ENCODE assay signal across 8 mouse cellular contexts in the genomic region with DNA sequence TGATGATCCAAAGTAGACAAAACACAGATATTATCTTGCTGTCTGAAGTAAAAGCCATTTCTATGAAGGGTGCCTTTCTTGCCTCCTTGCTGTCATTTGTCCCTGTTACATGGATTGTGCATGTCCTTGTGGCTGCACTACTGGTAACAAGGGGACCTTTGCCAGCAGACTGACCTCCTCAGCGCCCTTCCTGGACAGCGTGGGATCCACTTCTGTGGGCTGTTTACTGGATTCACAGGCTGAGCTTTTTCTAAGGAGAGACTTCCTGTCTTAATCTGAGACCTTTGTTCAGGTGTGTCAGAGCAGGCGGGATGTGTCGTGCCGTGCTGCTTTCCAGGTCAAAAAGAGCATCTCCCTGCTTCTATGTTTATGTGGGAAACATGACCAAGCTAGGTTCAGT.
DNase-seq lines count a peak whose midpoint lies in the region; ATAC-seq and TF ChIP-seq lines count a peak whose summit lies in the region.
"Had no signal": no experiment of that assay in that cellular context is flagged by ENCODE, and none has a peak within 500 bp of the region (broad histone marks: within the 10 kb centered on the region; RNA-seq: fewer than 3 reads in every experiment).

No protein-coding gene starts in this region.

- intact Hi-C loops in left cerebral cortex, adult 2 months (cut with DNase I): no loop called here
- intact Hi-C loops in left cerebral cortex, postnatal 36 days (cut with DNase I): no loop called here

- no peak for DNase-seq in left cerebral cortex, adult 2 months (ENCODE audit: extremely low spot score in 1 of 2, low spot score in 2 of 2)
- DNase-seq in left cerebral cortex, postnatal 36 days (ENCODE audit: low spot score in 2 of 2): no peak
- DNase-seq in kidney, postnatal 36 days: peak; percentile 32 to 43
- DNase-seq in urinary bladder, postnatal 14 days (ENCODE audit: low spot score): no peak
- no peak for DNase-seq in layer of hippocampus, adult 9-10 months (ENCODE audit: low spot score)
- DNase-seq: midbrain, embryonic 14.5 days had no signal

- peaks cover 27% of the 10 kb centered on the region for H3K4me1 ChIP-seq in brown adipose tissue, adult 24 weeks (ENCODE audit: control insufficient read depth, insufficient read depth, insufficient read length, low read length)

- no peak overlapping the region for H3K4me3 ChIP-seq in left cerebral cortex, adult 2 months
- H3K4me3 ChIP-seq in brown adipose tissue, adult 24 weeks (ENCODE audit: insufficient read depth, low read depth, low read length): no peak overlapping the region

- peak; percentile 24 for ATAC-seq in activated CD4-positive, CD25-positive, alpha-beta regulatory T cell, adult 4 months

- no peak for TF ChIP-seq CTCF in left cerebral cortex, adult 2 months (IDR thresholded peaks at IDR 0.05)

- H3K27ac ChIP-seq in left cerebral cortex, adult 2 months: peak overlapping the region; percentile 34; the same call in 1 of the 2 replicates
- peak overlapping the region; percentile 71 for H3K27ac ChIP-seq in brown adipose tissue, adult 24 weeks (replicated peaks; ENCODE audit: low read depth, low read length)

Comparison
In these comparisons a context has a peak if more than half of its experiments do, and no peak if none do; other contexts are left out.
1. DNase-seq: peak in kidney, postnatal 36 days (2 of 2); none in left cerebral cortex, adult 2 months (0 of 2), left cerebral cortex, postnatal 36 days (0 of 2), urinary bladder, postnatal 14 days (single experiment) and layer of hippocampus, adult 9-10 months (single experiment).